Mouse (Mus musculus): ENCODE data around the gene Tmcc3. TPM values are rescaled to one million over a fixed set of nuclear protein-coding genes. Genes with fewer than 3 reads are reported as not detected.
A peak's percentile ranks its signal among the peaks of the same experiment; 100 is the strongest.

Gene Tmcc3
- 4.5 and 5.7 TPM in 2 replicates for polyA plus RNA-seq (2014; fragmentation: Nextera tagmentation; extraction: Ambion mirVana)

- Histone ChIP-seq H3K9me3 (ENCODE audit: control insufficient read depth, low read length) (no peaks in the 10 kb centered on the region), H3K4me2 (replicated peaks; ENCODE audit: low read depth, low read length) (peak within 1 kb of the TSS; percentile 97), H3K4me1 (replicated peaks; ENCODE audit: control insufficient read depth, insufficient read depth, low read length) (0 out of 2 replicates have a peak, but pooled peaks cover 2% of the 10 kb centered on the region), H3K27me3 (ENCODE audit: control insufficient read depth, insufficient read depth, low read length) (peaks cover 7% of the 10 kb centered on the region; the same call in 1 of the 2 replicates), H3K27ac (ENCODE audit: low read depth, low read length) (no peak within 1 kb of the TSS), H3K4me3 (ENCODE audit: low read depth, low read length) (peak within 1 kb of the TSS; percentile 47), H3K36me3 (ENCODE audit: control insufficient read depth, insufficient read depth, low read length) (no peaks in the 10 kb centered on the region), H3K9ac (ENCODE audit: low read depth, low read length) (peak within 1 kb of the TSS; percentile 63)
- DNase-seq (ENCODE audit: low spot score), result no peak
- peak; percentile 57 for ATAC-seq (ENCODE audit: low FRiP score)
- WGBS, result 2% methylated on average over 19 of the region's 19 CpGs
These were observed at the start of gene Tmcc3 for GRCm38 (mm10) chr10:94311511-94312006. TSS of gene Tmcc3 (plus strand) at chr10:94311949.

GRCm38 (mm10) chr10:94262646-94263045, 49.1 kb upstream of the Tmcc3 start:
- Histone ChIP-seq H3K27me3 (ENCODE audit: control insufficient read depth, insufficient read depth, low read length) (no peaks in the 10 kb centered on the region), H3K9me3 (ENCODE audit: control insufficient read depth, low read length) (no peaks in the 10 kb centered on the region), H3K9ac (ENCODE audit: low read depth, low read length) (no peak overlapping the region), H3K4me1 (replicated peaks; ENCODE audit: control insufficient read depth, insufficient read depth, low read length) (no peaks in the 10 kb centered on the region), H3K4me3 (ENCODE audit: low read depth, low read length) (no peak overlapping the region), H3K27ac (ENCODE audit: low read depth, low read length) (no peak overlapping the region), H3K36me3 (ENCODE audit: control insufficient read depth, insufficient read depth, low read length) (no peaks in the 10 kb centered on the region), H3K4me2 (replicated peaks; ENCODE audit: low read depth, low read length) (no peak overlapping the region)
- DNase-seq (ENCODE audit: low spot score), result no peak
- no peak for ATAC-seq (ENCODE audit: low FRiP score)
- 89% methylated on average over 13 of the region's 13 CpGs for WGBS

GRCm38 (mm10) chr10:94263211-94263610, 48.5 kb upstream of the Tmcc3 start:
- DNase-seq (ENCODE audit: low spot score), result no peak
- H3K27ac ChIP-seq (ENCODE audit: low read depth, low read length), result no peak overlapping the region
- no peak overlapping the region for H3K9ac ChIP-seq (ENCODE audit: low read depth, low read length)
- WGBS, result 75% methylated on average over 3 of the region's 3 CpGs
- H3K4me2 ChIP-seq (replicated peaks; ENCODE audit: low read depth, low read length), result no peak overlapping the region
- H3K36me3 ChIP-seq (ENCODE audit: control insufficient read depth, insufficient read depth, low read length), result no peaks in the 10 kb centered on the region
- no peaks in the 10 kb centered on the region for H3K4me1 ChIP-seq (replicated peaks; ENCODE audit: control insufficient read depth, insufficient read depth, low read length)
- H3K9me3 ChIP-seq (ENCODE audit: control insufficient read depth, low read length), result no peaks in the 10 kb centered on the region
- no peak for ATAC-seq (ENCODE audit: low FRiP score)
- H3K27me3 ChIP-seq (ENCODE audit: control insufficient read depth, insufficient read depth, low read length), result no peaks in the 10 kb centered on the region
- no peak overlapping the region for H3K4me3 ChIP-seq (ENCODE audit: low read depth, low read length)

- Histone ChIP-seq H3K27ac (ENCODE audit: low read depth, low read length) (no peak overlapping the region), H3K4me2 (replicated peaks; ENCODE audit: low read depth, low read length) (no peak overlapping the region), H3K9me3 (ENCODE audit: control insufficient read depth, low read length) (no peaks in the 10 kb centered on the region), H3K4me1 (replicated peaks; ENCODE audit: control insufficient read depth, insufficient read depth, low read length) (no peaks in the 10 kb centered on the region), H3K27me3 (ENCODE audit: control insufficient read depth, insufficient read depth, low read length) (no peaks in the 10 kb centered on the region), H3K4me3 (ENCODE audit: low read depth, low read length) (no peak overlapping the region), H3K36me3 (ENCODE audit: control insufficient read depth, insufficient read depth, low read length) (no peaks in the 10 kb centered on the region), H3K9ac (ENCODE audit: low read depth, low read length) (no peak overlapping the region)
- 66% methylated on average over 17 of the region's 17 CpGs for WGBS
- peak; percentile 24 for DNase-seq (ENCODE audit: low spot score)
- peak; percentile 33; the same call in 1 of the 2 replicates for ATAC-seq (ENCODE audit: low FRiP score)
These were observed 45.9 kb upstream of the Tmcc3 start for GRCm38 (mm10) chr10:94265656-94266542.

GRCm38 (mm10) chr10:94275321-94275720, 36.4 kb upstream of the Tmcc3 start:
- Histone ChIP-seq H3K4me3 (ENCODE audit: low read depth, low read length) (no peak overlapping the region), H3K9ac (ENCODE audit: low read depth, low read length) (no peak overlapping the region), H3K27me3 (ENCODE audit: control insufficient read depth, insufficient read depth, low read length) (no peaks in the 10 kb centered on the region), H3K27ac (ENCODE audit: low read depth, low read length) (no peak overlapping the region), H3K4me2 (replicated peaks; ENCODE audit: low read depth, low read length) (no peak overlapping the region), H3K4me1 (replicated peaks; ENCODE audit: control insufficient read depth, insufficient read depth, low read length) (no peaks in the 10 kb centered on the region), H3K9me3 (ENCODE audit: control insufficient read depth, low read length) (no peaks in the 10 kb centered on the region), H3K36me3 (ENCODE audit: control insufficient read depth, insufficient read depth, low read length) (no peaks in the 10 kb centered on the region)
- no peak for DNase-seq (ENCODE audit: low spot score)
- 20% methylated on average over 3 of the region's 3 CpGs for WGBS
- ATAC-seq (ENCODE audit: low FRiP score), result no peak

- no peak for ATAC-seq (ENCODE audit: low FRiP score)
- no peak overlapping the region for H3K9ac ChIP-seq (ENCODE audit: low read depth, low read length)
- no peaks in the 10 kb centered on the region for H3K27me3 ChIP-seq (ENCODE audit: control insufficient read depth, insufficient read depth, low read length)
- DNase-seq (ENCODE audit: low spot score), result no peak
- H3K4me2 ChIP-seq (replicated peaks; ENCODE audit: low read depth, low read length), result no peak overlapping the region
- no peaks in the 10 kb centered on the region for H3K4me1 ChIP-seq (replicated peaks; ENCODE audit: control insufficient read depth, insufficient read depth, low read length)
- no peaks in the 10 kb centered on the region for H3K9me3 ChIP-seq (ENCODE audit: control insufficient read depth, low read length)
- H3K27ac ChIP-seq (ENCODE audit: low read depth, low read length), result no peak overlapping the region
- WGBS, result 54% methylated on average over 2 of the region's 2 CpGs
- no peaks in the 10 kb centered on the region for H3K36me3 ChIP-seq (ENCODE audit: control insufficient read depth, insufficient read depth, low read length)
- H3K4me3 ChIP-seq (ENCODE audit: low read depth, low read length), result no peak overlapping the region
These were observed 35.2 kb upstream of the Tmcc3 start for GRCm38 (mm10) chr10:94276511-94276910.

- H3K27me3 ChIP-seq (ENCODE audit: control insufficient read depth, insufficient read depth, low read length), result no peaks in the 10 kb centered on the region
- H3K27ac ChIP-seq (ENCODE audit: low read depth, low read length), result no peak overlapping the region
- ATAC-seq (ENCODE audit: low FRiP score), result no peak
- H3K4me3 ChIP-seq (ENCODE audit: low read depth, low read length), result no peak overlapping the region
- DNase-seq (ENCODE audit: low spot score), result no peak
- H3K4me2 ChIP-seq (replicated peaks; ENCODE audit: low read depth, low read length), result no peak overlapping the region
- no peak overlapping the region for H3K9ac ChIP-seq (ENCODE audit: low read depth, low read length)
- no peaks in the 10 kb centered on the region for H3K9me3 ChIP-seq (ENCODE audit: control insufficient read depth, low read length)
- H3K4me1 ChIP-seq (replicated peaks; ENCODE audit: control insufficient read depth, insufficient read depth, low read length), result no peaks in the 10 kb centered on the region
- 88% methylated on average over 8 of the region's 8 CpGs for WGBS
- no peaks in the 10 kb centered on the region for H3K36me3 ChIP-seq (ENCODE audit: control insufficient read depth, insufficient read depth, low read length)
These were observed 29.6 kb upstream of the Tmcc3 start for GRCm38 (mm10) chr10:94282179-94282578.

- Histone ChIP-seq H3K36me3 (ENCODE audit: control insufficient read depth, insufficient read depth, low read length) (no peaks in the 10 kb centered on the region), H3K9me3 (ENCODE audit: control insufficient read depth, low read length) (no peaks in the 10 kb centered on the region), H3K27ac (ENCODE audit: low read depth, low read length) (no peak overlapping the region), H3K4me1 (replicated peaks; ENCODE audit: control insufficient read depth, insufficient read depth, low read length) (no peaks in the 10 kb centered on the region), H3K27me3 (ENCODE audit: control insufficient read depth, insufficient read depth, low read length) (no peaks in the 10 kb centered on the region), H3K4me2 (replicated peaks; ENCODE audit: low read depth, low read length) (no peak overlapping the region), H3K4me3 (ENCODE audit: low read depth, low read length) (no peak overlapping the region), H3K9ac (ENCODE audit: low read depth, low read length) (no peak overlapping the region)
- ATAC-seq (ENCODE audit: low FRiP score) (no peak), DNase-seq (ENCODE audit: low spot score) (no peak)
- WGBS, result 88% methylated on average over 7 of the region's 7 CpGs
These were observed 29.0 kb upstream of the Tmcc3 start for GRCm38 (mm10) chr10:94282797-94283196.

GRCm38 (mm10) chr10:94294437-94294836, 17.3 kb upstream of the Tmcc3 start:
- DNase-seq (ENCODE audit: low spot score) (no peak), ATAC-seq (ENCODE audit: low FRiP score) (no peak)
- H3K4me2 ChIP-seq (replicated peaks; ENCODE audit: low read depth, low read length), result no peak overlapping the region
- H3K9ac ChIP-seq (ENCODE audit: low read depth, low read length), result no peak overlapping the region
- no peaks in the 10 kb centered on the region for H3K9me3 ChIP-seq (ENCODE audit: control insufficient read depth, low read length)
- no peak overlapping the region for H3K4me3 ChIP-seq (ENCODE audit: low read depth, low read length)
- H3K4me1 ChIP-seq (replicated peaks; ENCODE audit: control insufficient read depth, insufficient read depth, low read length), result peaks cover 8% of the 10 kb centered on the region
- H3K27me3 ChIP-seq (ENCODE audit: control insufficient read depth, insufficient read depth, low read length), result no peaks in the 10 kb centered on the region
- WGBS, result 79% methylated on average over 5 of the region's 5 CpGs
- H3K36me3 ChIP-seq (ENCODE audit: control insufficient read depth, insufficient read depth, low read length), result no peaks in the 10 kb centered on the region
- H3K27ac ChIP-seq (ENCODE audit: low read depth, low read length), result peak overlapping the region; percentile 52
